Mouse (Mus musculus) hindbrain, embryonic 11.5 days (tissue): ENCODE results near the gene Dclk1. TPM values are rescaled to one million over a fixed set of nuclear protein-coding genes. Genes with fewer than 3 reads are reported as not detected.

Experiments
- ATAC-seq: fragments of 200-750 bp; cut with Nextera tagmentation; 2 replicates; pipeline ENCODE4 v1.8.0; 2017; ENCODE audit warnings: mild to moderate bottlenecking, moderate TSS enrichment, moderate library complexity; ENCODE audit not compliant: low FRiP score
- DNase-seq: peaks from one replicate; pipeline ENCODE4 v3.0.0-alpha.2; 2015; ENCODE audit warnings: low spot score
- H3K27ac ChIP-seq: fragments of 300-500 bp; sonication (generic); 2 replicates; pipeline ENCODE4 v1.5.1; 2014; ENCODE audit warnings: mild to moderate bottlenecking, low read depth, low read length
- H3K27me3 ChIP-seq: fragments of 300-500 bp; sonication (generic); 2 replicates; pipeline ENCODE4 v1.6.1; 2014; ENCODE audit warnings: mild to moderate bottlenecking, low read length, moderate library complexity, mixed read lengths; ENCODE audit not compliant: control insufficient read depth, insufficient read depth
- H3K36me3 ChIP-seq: fragments of 300-500 bp; sonication (generic); 2 replicates; pipeline ENCODE4 v1.6.1; 2014; ENCODE audit warnings: mild to moderate bottlenecking, low read length, moderate library complexity, mixed read lengths; ENCODE audit not compliant: control insufficient read depth, insufficient read depth
- H3K4me1 ChIP-seq: fragments of 300-500 bp; sonication (generic); replicated peaks from 2 replicates; pipeline ENCODE4 v1.6.1; 2014; ENCODE audit warnings: low read length, mixed read lengths; ENCODE audit not compliant: control insufficient read depth, insufficient read depth
- H3K4me2 ChIP-seq: fragments of 300-500 bp; sonication (generic); replicated peaks from 2 replicates; pipeline ENCODE4 v1.6.1; 2014; ENCODE audit warnings: mild to moderate bottlenecking, low read depth, low read length
- H3K4me3 ChIP-seq: fragments of 300-500 bp; sonication (generic); 2 replicates; pipeline ENCODE4 v1.5.1; 2014; ENCODE audit warnings: low read depth, low read length
- H3K9ac ChIP-seq: fragments of 300-500 bp; sonication (generic); 2 replicates; pipeline ENCODE4 v1.6.1; 2014; ENCODE audit warnings: low read depth, low read length
- H3K9me3 ChIP-seq: fragments of 300-500 bp; sonication (generic); 2 replicates; pipeline ENCODE4 v1.6.1; 2016; ENCODE audit warnings: low read length; ENCODE audit not compliant: control insufficient read depth
- WGBS: fragments of 180-500 bp; shearing (Covaris S2); extraction: QIAGEN DNeasy Blood & Tissue Kit; methylation state at CpG from one replicate; pipeline ENCODE4 v1.1.7; 2014; 5-methylcytosine and 5-hydroxymethylcytosine counted together
- polyA plus RNA-seq: library from polyadenylated mRNA; unstranded; fragments of >200 nt; fragmentation: Nextera tagmentation; extraction: Ambion mirVana; gene quantifications from 2 replicates; pipeline ENCODE4 v1.2.1, GENCODE M21; 2014

Dclk1 gene
- polyA plus RNA-seq, 1 experiment from 2014 or later, result 94.8 TPM

DNA sequence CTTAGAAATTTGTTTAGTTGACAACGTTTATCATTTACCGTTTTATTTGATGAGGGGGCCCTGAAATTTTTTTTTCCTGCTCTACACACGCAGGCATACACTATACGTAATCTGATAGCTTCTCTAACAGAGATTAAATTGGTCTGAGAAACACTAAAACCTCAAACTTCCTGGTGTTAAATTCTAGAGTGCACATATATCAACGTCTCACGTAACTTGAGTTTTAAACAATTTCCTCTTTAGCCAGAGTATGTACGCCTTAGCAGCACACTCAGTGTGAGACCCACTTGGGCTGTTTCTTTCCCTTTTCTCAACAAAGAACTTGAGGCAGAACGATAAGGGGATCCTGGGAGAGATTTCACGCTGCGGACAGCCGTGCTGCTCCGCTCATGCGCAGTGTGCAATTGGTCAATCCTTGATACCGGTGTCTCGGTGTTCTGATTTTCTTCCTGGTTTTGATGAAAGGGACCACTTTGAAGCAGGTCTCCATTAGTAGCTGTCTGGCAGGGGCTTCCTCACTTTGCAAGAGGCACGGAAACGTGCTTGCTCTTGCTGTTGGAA lies 275.4 kb downstream of the Dclk1 start:
- H3K9ac ChIP-seq, result no peak overlapping the region

DNA sequence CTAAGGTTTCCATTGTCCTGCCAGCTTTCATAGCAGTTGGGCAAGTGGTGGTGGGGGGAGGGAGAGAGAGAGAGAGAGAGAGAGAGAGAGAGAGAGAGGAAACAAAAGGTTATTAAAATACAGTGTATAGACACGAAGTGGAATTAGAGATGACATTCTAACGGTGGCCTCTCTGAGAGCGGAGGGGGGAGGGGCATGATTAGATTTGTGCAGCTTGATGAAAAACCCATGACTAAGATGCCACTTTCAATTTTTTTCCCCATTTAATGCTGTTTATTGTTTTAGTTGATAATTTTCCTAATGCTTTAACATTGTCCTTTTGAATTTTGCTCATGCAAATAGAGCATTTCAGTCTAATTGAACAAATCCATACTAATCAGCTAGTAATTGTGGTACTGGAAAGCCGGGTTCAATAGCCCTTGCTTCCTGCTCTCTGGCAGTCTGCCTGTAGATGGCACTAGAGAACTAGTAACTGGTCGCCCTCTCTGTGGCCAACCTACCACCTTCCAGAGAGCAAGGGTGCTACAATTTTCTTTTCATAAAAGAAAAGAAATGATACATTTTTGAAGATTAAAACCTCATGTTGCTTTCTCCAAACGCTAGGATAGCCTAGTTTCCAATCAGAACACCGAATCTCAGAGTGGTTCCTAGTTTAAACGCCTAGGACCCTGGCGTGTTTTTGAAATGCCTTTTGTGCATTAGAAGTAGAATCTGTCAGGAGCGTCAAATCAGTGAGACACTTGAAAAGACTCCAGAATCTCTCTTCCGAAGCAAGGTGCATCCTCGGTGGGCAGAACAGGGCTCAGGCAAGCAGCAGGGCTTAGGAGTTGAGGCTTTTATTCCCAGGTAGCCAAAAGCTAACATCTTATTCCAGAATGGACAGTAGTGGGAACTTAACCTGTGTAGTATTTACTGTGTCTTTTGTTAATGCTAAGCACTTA lies 278.3 kb downstream of the Dclk1 start:
- H3K4me1 ChIP-seq, result peaks cover 11% of the 10 kb centered on the region
- no peak overlapping the region for H3K4me2 ChIP-seq
- H3K4me3 ChIP-seq, result no peak overlapping the region
- ATAC-seq, result peak; percentile 81
- H3K27me3 ChIP-seq, result no peaks in the 10 kb centered on the region
- H3K27ac ChIP-seq, result no peak overlapping the region; the same call in 1 of the 2 replicates
- H3K9ac ChIP-seq, result no peak overlapping the region
- WGBS, result 27% methylated on average over 12 of the region's 12 CpGs
- H3K36me3 ChIP-seq, result no peaks in the 10 kb centered on the region
- H3K9me3 ChIP-seq, result no peaks in the 10 kb centered on the region
- DNase-seq, result peak; percentile 86

More for the DNA sequence above, 275.4 kb downstream of the Dclk1 start:
- no peak for ATAC-seq
- H3K4me1 ChIP-seq, result no peaks in the 10 kb centered on the region
- no peak for DNase-seq
- H3K9me3 ChIP-seq, result no peaks in the 10 kb centered on the region
- H3K4me2 ChIP-seq, result no peak overlapping the region
- no peaks in the 10 kb centered on the region for H3K27me3 ChIP-seq
- H3K36me3 ChIP-seq, result no peaks in the 10 kb centered on the region
- WGBS, result 75% methylated on average over 17 of the region's 17 CpGs
- H3K27ac ChIP-seq, result no peak overlapping the region
- no peak overlapping the region for H3K4me3 ChIP-seq

GRCm38 (mm10) chr3:55521776-55522175 lies 279.6 kb downstream of the Dclk1 start:
- Histone ChIP-seq H3K27me3 (no peaks in the 10 kb centered on the region), H3K27ac (no peak overlapping the region), H3K9me3 (no peaks in the 10 kb centered on the region), H3K4me3 (no peak overlapping the region), H3K4me2 (no peak overlapping the region), H3K4me1 (peaks cover 11% of the 10 kb centered on the region), H3K36me3 (no peaks in the 10 kb centered on the region), H3K9ac (no peak overlapping the region)
- 77% methylated on average over 8 of the region's 8 CpGs for WGBS
- no peak for DNase-seq
- ATAC-seq, result no peak

- DNase-seq, result peak; percentile 38
- no peak overlapping the region for H3K4me3 ChIP-seq
- no peaks in the 10 kb centered on the region for H3K9me3 ChIP-seq
- peaks cover 11% of the 10 kb centered on the region for H3K4me1 ChIP-seq
- peak overlapping the region; percentile 28; the same call in 1 of the 2 replicates for H3K9ac ChIP-seq
- peak; percentile 63 for ATAC-seq
- H3K27me3 ChIP-seq, result no peaks in the 10 kb centered on the region
- H3K4me2 ChIP-seq, result no peak overlapping the region
- H3K27ac ChIP-seq, result peak overlapping the region; percentile 83
- 26% methylated on average over 7 of the region's 7 CpGs for WGBS
- no peaks in the 10 kb centered on the region for H3K36me3 ChIP-seq
These were observed 281.1 kb downstream of the Dclk1 start for GRCm38 (mm10) chr3:55523224-55523623.

DNA sequence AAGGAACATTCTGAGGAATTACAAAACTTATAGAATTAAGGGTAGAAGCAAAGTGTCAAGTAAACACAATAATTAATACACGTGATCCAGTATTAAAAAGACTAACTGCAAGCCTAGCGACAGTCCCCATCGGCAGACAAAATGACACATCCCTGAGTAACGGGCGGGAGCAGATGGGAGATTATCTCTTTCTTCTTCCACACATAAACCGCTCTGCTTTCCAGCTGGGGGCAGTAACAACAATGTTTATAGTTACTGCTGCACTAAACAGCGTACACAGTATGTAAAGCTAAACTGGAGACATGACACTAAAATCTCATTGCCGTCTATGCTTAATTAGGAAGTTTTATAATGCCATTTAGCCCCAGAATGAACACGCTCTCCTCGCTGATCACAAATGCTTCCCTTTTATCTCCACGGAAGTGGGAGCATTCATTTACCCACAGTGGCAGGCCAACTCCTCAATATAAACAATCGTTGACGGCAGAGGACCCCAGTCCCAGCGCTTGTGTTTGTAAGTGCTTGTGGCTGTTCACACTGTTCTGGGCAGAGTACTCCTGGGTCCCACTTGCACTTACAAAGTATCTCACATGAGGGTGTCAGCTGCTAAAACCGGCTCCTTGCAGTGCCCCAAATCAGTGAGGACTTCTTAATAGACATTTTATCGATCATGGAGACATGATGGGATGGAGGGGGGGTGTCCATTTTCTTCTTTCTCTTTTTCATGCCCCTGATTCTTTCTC lies 281.7 kb downstream of the Dclk1 start:
- Histone ChIP-seq H3K9me3 (no peaks in the 10 kb centered on the region), H3K9ac (peak overlapping the region; percentile 17; the same call in 1 of the 2 replicates), H3K36me3 (no peaks in the 10 kb centered on the region), H3K27me3 (no peaks in the 10 kb centered on the region), H3K4me2 (no peak overlapping the region), H3K4me1 (peaks cover 11% of the 10 kb centered on the region), H3K27ac (peak overlapping the region; percentile 83), H3K4me3 (no peak overlapping the region)
- DNase-seq, result no peak
- peak; percentile 39; the same call in 1 of the 2 replicates for ATAC-seq
- WGBS, result 52% methylated on average over 16 of the region's 16 CpGs

DNA sequence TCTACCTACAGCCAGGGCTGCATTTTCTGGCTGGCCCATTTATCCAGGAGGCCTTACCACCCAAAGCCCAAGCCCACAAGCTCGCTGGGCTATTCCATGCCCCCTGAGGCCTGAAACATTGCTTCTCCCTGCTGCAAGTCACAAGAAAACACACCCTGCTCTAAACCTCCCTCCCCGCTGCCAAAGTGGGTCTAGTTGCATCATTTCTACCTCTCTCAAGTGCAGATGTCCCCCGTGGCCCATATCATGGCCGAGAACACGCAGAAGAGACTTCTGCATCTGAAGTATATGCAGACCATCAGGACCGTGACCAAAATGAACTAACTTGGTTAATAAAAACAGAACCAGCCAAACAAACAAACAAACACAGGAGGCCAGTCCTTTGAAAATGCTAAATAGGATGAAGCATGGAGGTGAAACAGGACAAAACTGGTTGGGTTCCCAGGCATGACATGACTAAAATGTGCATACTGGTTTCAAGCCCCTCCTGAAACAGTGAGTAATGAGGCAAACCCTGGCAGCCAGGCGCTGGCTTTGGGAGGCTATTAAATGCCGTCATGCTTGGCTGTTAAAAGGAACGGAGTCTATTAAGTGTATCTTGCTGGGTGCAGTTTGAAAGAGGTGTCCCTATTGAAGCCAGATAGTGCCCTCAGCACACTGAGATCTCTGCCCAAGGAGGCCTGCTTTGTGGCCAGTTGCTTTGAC lies 282.5 kb downstream of the Dclk1 start:
- H3K4me3 ChIP-seq, result no peak overlapping the region
- H3K27me3 ChIP-seq, result no peaks in the 10 kb centered on the region
- DNase-seq, result peak; percentile 35
- no peaks in the 10 kb centered on the region for H3K36me3 ChIP-seq
- peak overlapping the region; percentile 17; the same call in 1 of the 2 replicates for H3K9ac ChIP-seq
- no peak overlapping the region for H3K4me2 ChIP-seq
- peak overlapping the region; percentile 81 for H3K27ac ChIP-seq
- 57% methylated on average over 9 of the region's 9 CpGs for WGBS
- no peaks in the 10 kb centered on the region for H3K9me3 ChIP-seq
- peak; percentile 47 for ATAC-seq
- H3K4me1 ChIP-seq, result peaks cover 11% of the 10 kb centered on the region

DNA sequence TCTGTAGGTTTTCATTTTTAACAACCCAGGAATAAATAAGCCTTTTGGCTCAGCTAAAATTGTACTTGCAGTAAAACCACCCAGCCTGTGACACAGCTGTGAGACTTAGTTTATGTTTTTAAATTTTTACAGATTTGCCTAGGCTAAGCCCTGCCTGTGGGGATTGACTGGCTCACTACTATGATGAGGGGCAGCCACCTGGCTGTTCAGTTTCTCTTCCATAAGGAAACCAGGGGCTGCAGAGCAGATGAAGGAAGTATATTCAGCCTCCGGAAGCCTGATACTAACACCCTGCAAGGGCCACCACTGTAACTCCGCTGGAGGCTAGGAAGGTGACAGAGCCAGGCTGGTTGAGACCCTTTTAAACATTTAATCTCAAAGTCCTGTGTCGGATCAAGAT lies 284.3 kb downstream of the Dclk1 start:
- Histone ChIP-seq H3K27ac (no peak overlapping the region), H3K4me3 (no peak overlapping the region), H3K4me2 (no peak overlapping the region), H3K4me1 (peaks cover 11% of the 10 kb centered on the region), H3K36me3 (no peaks in the 10 kb centered on the region), H3K9ac (no peak overlapping the region), H3K27me3 (no peaks in the 10 kb centered on the region), H3K9me3 (no peaks in the 10 kb centered on the region)
- 91% methylated on average over 3 of the region's 3 CpGs for WGBS
- DNase-seq (no peak), ATAC-seq (no peak)

GRCm38 (mm10) chr3:55527566-55527965 lies 285.4 kb downstream of the Dclk1 start:
- 52% methylated on average over 1 of the region's 1 CpGs for WGBS
- ATAC-seq (no peak), DNase-seq (no peak)
- H3K9me3 ChIP-seq, result no peaks in the 10 kb centered on the region
- peak overlapping the region; percentile 11; the same call in 1 of the 2 replicates for H3K27ac ChIP-seq
- no peaks in the 10 kb centered on the region for H3K27me3 ChIP-seq
- peaks cover 11% of the 10 kb centered on the region for H3K4me1 ChIP-seq
- no peak overlapping the region for H3K4me3 ChIP-seq
- H3K9ac ChIP-seq, result no peak overlapping the region
- H3K36me3 ChIP-seq, result no peaks in the 10 kb centered on the region
- no peak overlapping the region for H3K4me2 ChIP-seq
